Mouse (Mus musculus): ENCODE measurements around the gene Snrpf.

Gene Snrpf

GRCm38 (mm10) chr10:93539775-93540430 is 49.6 kb downstream of the Snrpf start, which contains the start of gene Amdhd1:
TSS of gene Amdhd1 (minus strand) at chr10:93540033.
- in situ Hi-C loops (cut with MboI; ENCODE audit: low sequenced_read_pairs): no loop called here

DNA sequence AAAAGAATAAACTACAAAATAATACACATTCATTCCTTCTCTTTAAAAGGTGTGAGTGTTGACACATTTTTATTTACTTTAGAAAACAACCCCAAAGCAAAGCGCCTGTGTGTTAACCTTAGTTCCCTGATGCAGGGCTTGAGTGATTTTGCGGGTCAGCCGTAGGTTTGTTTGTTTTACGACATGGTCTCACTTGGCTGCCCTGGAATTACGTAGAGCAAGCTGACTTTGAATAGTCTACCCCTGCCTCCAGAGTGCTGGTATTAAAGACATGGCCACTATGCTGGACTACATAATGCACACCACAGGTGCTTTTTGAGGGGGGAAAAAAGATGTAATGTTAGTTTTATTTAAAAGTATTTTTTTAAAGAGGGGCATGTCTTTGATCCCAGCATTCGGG is 50.7 kb downstream of the Snrpf start:
- in situ Hi-C loops (cut with MboI; ENCODE audit: low sequenced_read_pairs): no loop called here

DNA sequence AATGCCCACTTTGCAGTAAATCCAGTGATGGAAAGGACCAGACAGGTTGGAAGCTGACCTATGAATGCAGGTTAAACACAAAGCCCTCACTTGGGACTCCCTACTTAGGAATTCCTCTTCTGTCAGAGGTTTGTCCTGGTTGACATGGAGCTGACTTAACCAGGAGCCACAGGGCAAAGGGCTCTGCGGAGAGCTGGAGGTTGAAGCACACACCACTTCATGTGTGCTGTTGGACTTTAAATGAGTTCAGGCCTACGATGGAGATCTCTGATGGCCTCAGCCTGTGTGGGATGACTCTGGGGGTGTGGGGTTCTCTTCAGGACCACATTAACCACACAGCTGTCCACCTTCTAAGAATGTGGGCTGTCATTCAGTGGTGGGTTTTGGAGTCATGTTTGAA is 51.2 kb downstream of the Snrpf start:
- in situ Hi-C loops (cut with MboI; ENCODE audit: low sequenced_read_pairs): no loop called here

All from CH12F3 (cell line).